Mouse (Mus musculus) hindbrain, embryonic 10.5 days (tissue): ENCODE measurements around the gene Mxi1. TPM values are rescaled to one million over a fixed set of nuclear protein-coding genes. Genes with fewer than 3 reads are reported as not detected.
A peak's percentile ranks its signal among the peaks of the same experiment; 100 is the strongest.

Experiments used
- DNase-seq: peaks from one replicate; pipeline ENCODE4 v3.0.0-alpha.2; 2017; ENCODE audit warnings: low spot score
- H3K27ac ChIP-seq: fragments of 300-500 bp; sonication (generic); 2 replicates; pipeline ENCODE4 v1.5.1; 2016; ENCODE audit warnings: mild to moderate bottlenecking, moderate library complexity
- H3K27me3 ChIP-seq: fragments of 300-500 bp; sonication (generic); 2 replicates; pipeline ENCODE4 v1.6.1; 2016; ENCODE audit warnings: mild to moderate bottlenecking; ENCODE audit not compliant: poor library complexity, insufficient read depth, severe bottlenecking
- H3K36me3 ChIP-seq: fragments of 300-500 bp; sonication (generic); 2 replicates; pipeline ENCODE4 v1.6.1; 2016; ENCODE audit warnings: mild to moderate bottlenecking, moderate library complexity
- H3K4me1 ChIP-seq: fragments of 300-500 bp; sonication (generic); replicated peaks from 2 replicates; pipeline ENCODE4 v1.6.1; 2016; ENCODE audit warnings: mild to moderate bottlenecking
- H3K4me3 ChIP-seq: fragments of 300-500 bp; sonication (generic); 2 replicates; pipeline ENCODE4 v1.5.1; 2016; ENCODE audit warnings: mild to moderate bottlenecking, moderate library complexity
- H3K9me3 ChIP-seq: fragments of 300-500 bp; sonication (generic); 2 replicates; pipeline ENCODE4 v1.6.1; 2016; ENCODE audit warnings: mild to moderate bottlenecking, moderate library complexity
- WGBS: fragments of 180-500 bp; shearing (Covaris S2); methylation state at CpG from one replicate; pipeline ENCODE4 v1.1.7; 2016; 5-methylcytosine and 5-hydroxymethylcytosine counted together
- polyA plus RNA-seq: library from polyadenylated mRNA; unstranded; fragments of >200 nt; fragmentation: Nextera tagmentation; extraction: Ambion mirVana; gene quantifications from 2 replicates; pipeline ENCODE4 v1.2.1, GENCODE M21; 2016

The Mxi1 gene
- polyA plus RNA-seq, 1 experiment from 2014 or later, result 47.9 TPM

DNA sequence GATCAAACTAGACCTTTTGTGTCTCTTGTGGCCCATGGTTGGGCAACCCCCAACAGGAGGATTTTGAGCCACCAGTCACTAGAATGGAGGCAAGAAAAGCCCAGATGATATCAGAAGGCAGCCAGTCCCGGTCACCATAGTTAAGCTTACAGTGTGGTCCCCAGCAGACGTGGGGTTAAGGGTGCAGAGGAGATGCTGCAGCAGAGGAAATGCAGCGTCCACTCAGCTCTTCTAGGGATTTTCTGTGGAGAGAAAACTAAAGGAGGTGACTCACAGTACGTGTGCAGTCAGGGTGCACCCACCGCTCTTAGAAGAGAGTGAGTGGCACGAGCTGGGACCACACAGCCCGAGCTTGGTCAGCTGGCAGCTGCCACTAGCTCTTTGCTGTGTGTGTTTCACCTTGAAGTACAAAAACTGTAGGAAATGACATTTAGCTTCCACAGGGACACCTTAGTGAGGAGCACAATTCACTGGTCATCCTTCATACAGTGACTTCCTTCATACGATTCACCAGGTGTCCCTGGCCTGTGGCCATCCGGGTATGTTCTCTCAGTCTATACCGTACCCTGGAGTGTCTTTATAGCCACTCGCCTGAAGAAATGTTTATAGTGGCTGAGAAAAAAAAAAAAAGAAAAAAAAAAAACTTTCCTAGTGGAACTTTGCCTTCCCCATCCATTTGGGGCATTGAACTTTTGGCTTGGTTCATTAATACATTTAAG lies 55.9 kb downstream of the Mxi1 start:
- H3K27me3 ChIP-seq, result no peaks in the 10 kb centered on the region
- no peaks in the 10 kb centered on the region for H3K9me3 ChIP-seq
- no peak for DNase-seq
- H3K4me1 ChIP-seq, result peaks cover 13% of the 10 kb centered on the region; the same call in 1 of the 2 replicates
- no peak overlapping the region for H3K4me3 ChIP-seq
- H3K36me3 ChIP-seq, result peaks cover 11% of the 10 kb centered on the region
- H3K27ac ChIP-seq, result no peak overlapping the region
- 88% methylated on average over 11 of the region's 11 CpGs for WGBS

GRCm38 (mm10) chr19:53366881-53367280 lies 56.6 kb downstream of the Mxi1 start:
- 83% methylated on average over 7 of the region's 7 CpGs for WGBS
- Histone ChIP-seq H3K9me3 (no peaks in the 10 kb centered on the region), H3K4me1 (peaks cover 13% of the 10 kb centered on the region; the same call in 1 of the 2 replicates), H3K4me3 (no peak overlapping the region), H3K27me3 (no peaks in the 10 kb centered on the region), H3K27ac (no peak overlapping the region), H3K36me3 (peaks cover 18% of the 10 kb centered on the region)
- DNase-seq, result no peak

- Histone ChIP-seq H3K9me3 (no peaks in the 10 kb centered on the region), H3K4me3 (no peak overlapping the region), H3K27ac (no peak overlapping the region), H3K4me1 (peaks cover 13% of the 10 kb centered on the region; the same call in 1 of the 2 replicates), H3K36me3 (peaks cover 42% of the 10 kb centered on the region), H3K27me3 (no peaks in the 10 kb centered on the region)
- WGBS, result 45% methylated on average over 14 of the region's 14 CpGs
- peak; percentile 77 for DNase-seq
Observed at GRCm38 (mm10) chr19:53369469-53370043, 59.2 kb downstream of the Mxi1 start.

GRCm38 (mm10) chr19:53370233-53370632 lies 59.9 kb downstream of the Mxi1 start:
- no peak for DNase-seq
- H3K4me1 ChIP-seq, result peaks cover 13% of the 10 kb centered on the region; the same call in 1 of the 2 replicates
- H3K9me3 ChIP-seq, result no peaks in the 10 kb centered on the region
- 85% methylated on average over 15 of the region's 15 CpGs for whole genome bisulfite sequencing
- H3K4me3 ChIP-seq, result no peak overlapping the region
- H3K27ac ChIP-seq, result no peak overlapping the region
- no peaks in the 10 kb centered on the region for H3K27me3 ChIP-seq
- peaks cover 49% of the 10 kb centered on the region for H3K36me3 ChIP-seq

DNA sequence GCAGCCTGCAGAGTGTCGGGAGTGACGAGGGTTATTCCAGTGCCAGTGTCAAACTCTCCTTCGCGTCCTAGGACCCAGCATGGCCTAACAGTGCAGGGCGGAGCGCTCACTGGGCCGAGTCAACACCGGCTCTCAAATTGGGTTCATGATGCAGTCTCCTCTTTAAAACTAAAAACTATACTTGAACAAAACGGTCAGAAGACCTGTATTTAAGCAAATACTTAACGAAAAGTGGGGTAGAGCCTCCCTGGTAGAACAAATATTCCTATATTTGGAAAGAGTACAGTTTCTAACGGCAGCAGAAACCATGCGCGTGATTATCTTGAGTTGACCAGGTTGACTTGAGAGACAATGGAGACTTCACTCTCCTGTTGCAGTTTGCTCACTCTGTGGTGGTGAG lies 61.3 kb downstream of the Mxi1 start, which contains the start of gene Gm10197:
Gm10197 (minus strand) TSS at position 101 of the 400 bp plus-strand sequence.
- WGBS, result 94% methylated on average over 13 of the region's 13 CpGs
- no peak within 1 kb of the TSS for H3K4me3 ChIP-seq
- H3K27ac ChIP-seq, result no peak within 1 kb of the TSS
- H3K27me3 ChIP-seq, result no peaks in the 10 kb centered on the region
- H3K4me1 ChIP-seq, result peaks cover 8% of the 10 kb centered on the region; the same call in 1 of the 2 replicates
- no peak for DNase-seq
- H3K9me3 ChIP-seq, result no peaks in the 10 kb centered on the region
- peaks cover 63% of the 10 kb centered on the region for H3K36me3 ChIP-seq

- Histone ChIP-seq H3K4me3 (no peak overlapping the region), H3K9me3 (no peaks in the 10 kb centered on the region), H3K4me1 (peaks cover 8% of the 10 kb centered on the region; the same call in 1 of the 2 replicates), H3K27me3 (no peaks in the 10 kb centered on the region), H3K36me3 (peaks cover 82% of the 10 kb centered on the region), H3K27ac (no peak overlapping the region)
- 95% methylated on average over 2 of the region's 2 CpGs for WGBS
- no peak for DNase-seq
Observed at GRCm38 (mm10) chr19:53373570-53373969, 63.3 kb downstream of the Mxi1 start.

GRCm38 (mm10) chr19:53375299-53375698 lies 65.0 kb downstream of the Mxi1 start:
- Histone ChIP-seq H3K4me1 (no peaks in the 10 kb centered on the region), H3K27ac (no peak overlapping the region), H3K9me3 (no peaks in the 10 kb centered on the region), H3K4me3 (no peak overlapping the region), H3K36me3 (peaks cover 96% of the 10 kb centered on the region), H3K27me3 (no peaks in the 10 kb centered on the region)
- DNase-seq, result no peak
- WGBS, result 93% methylated on average over 6 of the region's 6 CpGs

DNA sequence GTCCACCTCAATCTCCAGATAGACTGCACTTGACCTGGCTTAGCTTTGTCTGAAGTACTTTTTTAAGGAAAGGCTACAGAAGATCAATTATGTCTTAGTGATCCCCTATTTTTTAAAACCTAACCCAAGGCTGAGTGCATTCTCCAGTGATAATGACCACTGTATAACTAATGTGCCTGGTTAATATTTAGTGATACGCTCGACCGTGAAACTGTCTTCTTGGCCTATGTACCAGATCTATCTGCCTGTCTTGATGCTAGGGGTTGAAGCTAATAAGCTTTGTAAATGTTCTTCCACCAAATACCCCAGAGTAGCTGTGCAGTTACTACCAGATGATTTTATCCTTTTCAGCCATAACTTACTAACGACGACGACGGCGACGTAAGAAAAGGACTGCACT lies 65.5 kb downstream of the Mxi1 start:
- Histone ChIP-seq H3K36me3 (peaks cover 97% of the 10 kb centered on the region), H3K4me3 (no peak overlapping the region), H3K9me3 (no peaks in the 10 kb centered on the region), H3K27ac (no peak overlapping the region), H3K27me3 (no peaks in the 10 kb centered on the region), H3K4me1 (no peaks in the 10 kb centered on the region)
- no peak for DNase-seq
- WGBS, result 97% methylated on average over 9 of the region's 9 CpGs

DNA sequence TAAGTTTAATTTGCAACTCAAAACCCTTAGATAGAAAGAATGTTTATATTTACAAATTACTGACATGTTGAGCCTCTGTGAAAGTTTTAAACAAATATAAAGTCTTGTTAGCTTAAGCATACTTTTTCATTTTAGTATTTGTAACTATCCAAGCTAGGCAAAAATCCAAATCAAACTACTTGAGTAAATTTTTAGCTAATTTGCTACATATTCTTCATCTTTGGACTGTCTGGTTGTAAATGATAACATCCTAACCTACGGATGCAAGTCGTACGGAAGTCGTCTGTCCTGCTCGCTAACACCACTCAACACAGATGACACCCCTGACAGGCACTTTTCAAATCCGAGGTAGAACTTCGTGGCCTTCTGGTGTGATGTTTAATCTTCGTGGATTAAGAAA lies 67.3 kb downstream of the Mxi1 start:
- peaks cover 97% of the 10 kb centered on the region for H3K36me3 ChIP-seq
- 94% methylated on average over 8 of the region's 8 CpGs for WGBS
- H3K4me1 ChIP-seq, result no peaks in the 10 kb centered on the region
- H3K4me3 ChIP-seq, result no peak overlapping the region
- H3K27me3 ChIP-seq, result no peaks in the 10 kb centered on the region
- no peak for DNase-seq
- no peaks in the 10 kb centered on the region for H3K9me3 ChIP-seq
- no peak overlapping the region for H3K27ac ChIP-seq

DNA sequence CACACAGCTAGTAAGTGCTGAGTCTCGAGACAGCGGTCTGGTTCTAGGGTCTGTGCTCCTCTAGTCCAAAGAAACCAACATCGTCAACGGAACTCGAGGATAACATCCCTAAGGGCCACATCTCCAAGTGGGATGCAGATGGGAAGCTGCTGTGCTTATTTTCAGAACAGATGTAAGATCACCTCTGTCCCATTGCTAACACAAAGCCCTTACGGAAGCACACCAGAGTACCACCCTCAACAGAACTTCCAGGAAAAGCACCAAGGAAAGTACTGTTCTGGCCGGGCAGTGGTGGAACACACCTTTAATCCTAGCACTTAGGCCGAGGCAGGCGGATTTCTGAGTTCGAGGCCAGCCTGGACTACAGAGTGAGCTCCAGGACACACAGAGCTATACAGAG lies 68.1 kb downstream of the Mxi1 start:
- Histone ChIP-seq H3K4me1 (no peaks in the 10 kb centered on the region), H3K27me3 (no peaks in the 10 kb centered on the region), H3K9me3 (no peaks in the 10 kb centered on the region), H3K27ac (no peak overlapping the region), H3K36me3 (peaks cover 97% of the 10 kb centered on the region), H3K4me3 (no peak overlapping the region)
- no peak for DNase-seq
- 93% methylated on average over 10 of the region's 10 CpGs for WGBS

DNA sequence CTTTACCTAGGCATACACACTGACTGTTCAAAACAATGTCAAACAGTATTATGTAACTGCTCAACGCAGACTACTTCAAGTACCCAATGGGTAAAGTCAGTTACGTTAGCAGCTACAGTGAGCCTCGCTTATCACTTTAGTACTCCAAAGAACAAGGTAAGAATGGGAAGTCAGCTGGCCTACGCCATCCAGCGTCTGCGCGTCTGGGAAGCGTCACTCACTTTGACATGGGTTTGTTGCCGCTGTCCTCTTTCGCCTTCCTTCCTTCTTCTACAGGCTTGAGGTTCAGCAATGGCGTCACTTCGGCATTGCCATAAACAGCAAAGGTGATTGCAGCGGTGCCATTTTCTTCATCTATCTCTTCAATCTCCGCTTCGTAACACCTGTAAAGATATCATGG lies 73.0 kb downstream of the Mxi1 start:
- no peaks in the 10 kb centered on the region for H3K27me3 ChIP-seq
- no peaks in the 10 kb centered on the region for H3K9me3 ChIP-seq
- 96% methylated on average over 15 of the region's 15 CpGs for WGBS
- peaks cover 99% of the 10 kb centered on the region for H3K36me3 ChIP-seq
- no peak for DNase-seq
- H3K4me1 ChIP-seq, result 0 out of 2 replicates have a peak, but pooled peaks cover 3% of the 10 kb centered on the region
- H3K4me3 ChIP-seq, result no peak overlapping the region
- no peak overlapping the region for H3K27ac ChIP-seq

- peaks cover 46% of the 10 kb centered on the region for H3K36me3 ChIP-seq
- H3K27ac ChIP-seq, result peak overlapping the region; percentile 95
- peak overlapping the region; percentile 84 for H3K4me3 ChIP-seq
- no peaks in the 10 kb centered on the region for H3K9me3 ChIP-seq
- peaks cover 28% of the 10 kb centered on the region for H3K4me1 ChIP-seq
- 28% methylated on average over 6 of the region's 6 CpGs for WGBS
- DNase-seq, result no peak
- H3K27me3 ChIP-seq, result no peaks in the 10 kb centered on the region
Observed at GRCm38 (mm10) chr19:53389417-53389816, 79.1 kb downstream of the Mxi1 start.

DNA sequence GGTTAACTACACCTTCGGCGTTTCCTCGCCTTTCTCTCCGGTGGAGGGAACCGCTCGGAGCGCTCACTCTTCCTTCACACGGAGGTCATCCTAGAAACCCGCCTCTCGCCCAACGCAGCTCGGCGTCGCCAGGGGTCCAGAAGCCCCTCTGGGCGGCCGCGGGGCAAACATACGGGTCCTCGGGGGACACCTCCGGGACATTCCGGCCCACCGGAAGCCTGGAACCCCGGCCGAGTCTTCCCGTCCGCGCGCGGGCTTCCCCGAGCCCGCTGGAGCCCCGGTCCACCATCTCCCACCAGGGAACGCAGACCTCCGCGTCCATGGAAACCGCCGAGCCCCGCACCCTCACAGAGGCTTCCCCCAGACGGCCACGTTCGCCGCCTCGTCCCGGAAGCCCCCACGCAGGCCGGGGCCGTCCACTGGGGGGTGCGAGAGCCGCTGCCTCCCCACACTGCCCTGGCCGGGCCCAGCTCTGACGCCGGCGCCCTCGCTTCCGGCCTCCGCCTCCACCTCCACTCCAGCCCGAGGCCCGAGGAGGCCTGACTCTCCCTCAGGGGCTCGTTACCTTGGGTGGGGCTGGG lies 79.6 kb downstream of the Mxi1 start:
- peak overlapping the region; percentile 95 for H3K27ac ChIP-seq
- H3K36me3 ChIP-seq, result peaks cover 41% of the 10 kb centered on the region
- no peaks in the 10 kb centered on the region for H3K9me3 ChIP-seq
- under 1% methylated on average over 59 of the region's 59 CpGs for WGBS
- peaks cover 28% of the 10 kb centered on the region for H3K4me1 ChIP-seq
- H3K27me3 ChIP-seq, result no peaks in the 10 kb centered on the region
- no peak for DNase-seq
- H3K4me3 ChIP-seq, result peak overlapping the region; percentile 84
